Mouse (Mus musculus) embryonic fibroblast, embryonic 13.5 days (primary cell): ENCODE results near the gene Spef2.

Experiments
- CTCF ChIP-seq: IDR thresholded peaks from 2 replicates; pipeline ENCODE4 v1.5.1; 2011; ENCODE audit warnings: mild to moderate bottlenecking, control low read depth, low read length, moderate library complexity, borderline replicate concordance; ENCODE audit not compliant: insufficient read depth
- POLR2A ChIP-seq: IDR thresholded peaks from 2 replicates; pipeline ENCODE4 v1.6.1; 2011; ENCODE audit warnings: low read depth, mild to moderate bottlenecking, control low read depth, low read length, moderate library complexity

GRCm38 (mm10) chr15:9574796-9575195, 173.9 kb downstream of the Spef2 start:
- TF ChIP-seq POLR2A (no peak), CTCF (no peak)
